Mouse (Mus musculus) megakaryocyte, embryonic 14.5 days (primary cell): ENCODE data around the gene Taf15.

ENCODE experiments used
- FLI1 ChIP-seq: IDR thresholded peaks from 2 replicates; pipeline ENCODE4 v1.6.1; 2012; ENCODE audit warnings: low read length, inconsistent platforms, mixed read lengths
- GATA1 ChIP-seq: IDR thresholded peaks from 3 replicates; pipeline ENCODE4 v1.6.1; 2012; ENCODE audit warnings: mixed read lengths, low read length, inconsistent platforms, borderline replicate concordance

GRCm38 (mm10) chr11:83443824-83444223 is 29.1 kb upstream of the Taf15 start:
- TF ChIP-seq GATA1 (no peak), FLI1 (no peak)
